Mouse (Mus musculus) kidney, adult 2 months (tissue): Measurements from ENCODE around the gene Selenom.

ENCODE experiments used
- CTCF ChIP-seq: fragments of 200-500 bp; conservative IDR thresholded peaks from 2 replicates; pipeline ENCODE4 v1.5.1; 2011; ENCODE audit warnings: low read depth, mild to moderate bottlenecking, control low read depth, low read length, moderate library complexity, mixed read lengths; ENCODE audit not compliant: insufficient read depth, insufficient read length
- POLR2A ChIP-seq: fragments of 200-500 bp; IDR thresholded peaks from one replicate; pipeline ENCODE4 v1.6.1; 2011; ENCODE audit warnings: low read depth, low read length, control low read depth

- TF ChIP-seq CTCF: no peak
- TF ChIP-seq POLR2A: no peak
Observed at GRCm38 (mm10) chr11:3528208-3528607, 13.7 kb downstream of the Selenom start.
